Mouse (Mus musculus) right cerebral cortex, adult 2 months (tissue): ENCODE data around the gene Glmp.
"Not testable (repeated sequence)": the region's sequence is repeated elsewhere in the genome, so short reads cannot be mapped to it uniquely, and the experiment has no call there.

Source experiments
- DNase-seq, 2 experiments: peaks; one replicate each; pipeline ENCODE4 v3.0.0; 2021 to 2022; ENCODE audit warnings: low spot score in 2 of 2

Glmp gene

DNA sequence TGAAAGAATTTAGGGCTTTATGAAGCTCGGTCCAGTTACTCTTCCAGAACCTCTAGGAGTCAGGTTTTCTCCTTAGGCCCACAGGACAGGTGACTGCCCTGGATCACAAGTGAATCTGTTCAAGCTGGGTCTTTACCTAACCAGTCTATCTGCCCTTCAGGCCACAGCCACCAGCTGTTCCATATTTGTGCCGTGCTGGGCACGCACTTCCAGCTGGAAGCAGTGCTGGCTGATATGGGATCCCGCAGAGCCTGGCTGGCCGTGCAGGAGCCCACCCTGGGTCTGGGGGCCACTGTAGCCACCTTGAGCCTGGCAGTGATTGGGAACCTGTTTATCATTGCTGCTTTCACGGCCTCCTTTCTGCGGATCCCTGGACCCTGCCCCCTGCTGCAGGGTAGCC, 51.8 kb downstream of the Glmp start:
- DNase-seq, result not testable (repeated sequence)

GRCm38 (mm10) chr3:88378599-88378998, 53.8 kb downstream of the Glmp start, which contains the start of gene Bglap2:
Bglap2 (minus strand) TSS chr3:88378699.
- not testable (repeated sequence) for DNase-seq
